Mouse (Mus musculus): ENCODE data around the gene D630036H23Rik. TPM values are rescaled to one million over a fixed set of nuclear protein-coding genes. Genes with fewer than 3 reads are reported as not detected.
A peak's percentile ranks its signal among the peaks of the same experiment; 100 is the strongest.

The D630036H23Rik gene
- polyA plus RNA-seq, 1 experiment: 0.32 TPM

- Histone ChIP-seq H3K27me3 (ENCODE audit: control insufficient read depth, insufficient read depth, low read length) (no peaks in the 10 kb centered on the region), H3K4me1 (ENCODE audit: control insufficient read depth, insufficient read depth, insufficient read length) (no peaks in the 10 kb centered on the region; the same call in 1 of the 2 replicates), H3K27ac (ENCODE audit: insufficient read depth, low read length) (no peak overlapping the region), H3K4me3 (ENCODE audit: extremely low read depth, insufficient read depth, insufficient read length) (no peak overlapping the region), H3K36me3 (ENCODE audit: control insufficient read depth, insufficient read depth, low read length) (no peaks in the 10 kb centered on the region)
- no peak for TF ChIP-seq POLR2A (IDR thresholded peaks at IDR 0.05; ENCODE audit: low read depth, low read length)
- TF ChIP-seq CTCF (IDR thresholded peaks at IDR 0.05; ENCODE audit: extremely low read depth, insufficient read depth, insufficient read length, insufficient replicate concordance): no peak
- 55% methylated on average over 3 of the region's 3 CpGs for WGBS
- peak in 1 of 2 experiments; percentile 36 for DNase-seq (ENCODE audit: low read depth in 1 of 2, low spot score in 2 of 2)
Measured at GRCm38 (mm10) chr12:36360064-36360463, 21.9 kb downstream of the D630036H23Rik start.

GRCm38 (mm10) chr12:36344131-36344530, 37.9 kb downstream of the D630036H23Rik start:
- no peaks in the 10 kb centered on the region for H3K27me3 ChIP-seq (ENCODE audit: control insufficient read depth, insufficient read depth, low read length)
- DNase-seq (ENCODE audit: low read depth in 1 of 2, low spot score in 2 of 2): no peak
- H3K4me3 ChIP-seq (ENCODE audit: extremely low read depth, insufficient read depth, insufficient read length): no peak overlapping the region
- 92% methylated on average over 4 of the region's 4 CpGs for WGBS
- H3K27ac ChIP-seq (ENCODE audit: insufficient read depth, low read length): no peak overlapping the region
- H3K36me3 ChIP-seq (ENCODE audit: control insufficient read depth, insufficient read depth, low read length): no peaks in the 10 kb centered on the region
- TF ChIP-seq POLR2A (IDR thresholded peaks at IDR 0.05; ENCODE audit: low read depth, low read length) (no peak), CTCF (IDR thresholded peaks at IDR 0.05; ENCODE audit: extremely low read depth, insufficient read depth, insufficient read length, insufficient replicate concordance) (no peak)
- H3K4me1 ChIP-seq (ENCODE audit: control insufficient read depth, insufficient read depth, insufficient read length): no peaks in the 10 kb centered on the region

- no peak for DNase-seq (ENCODE audit: low read depth in 1 of 2, low spot score in 2 of 2)
- TF ChIP-seq CTCF (IDR thresholded peaks at IDR 0.05; ENCODE audit: extremely low read depth, insufficient read depth, insufficient read length, insufficient replicate concordance): no peak
- no peak for TF ChIP-seq POLR2A (IDR thresholded peaks at IDR 0.05; ENCODE audit: low read depth, low read length)
- no peak overlapping the region for H3K4me3 ChIP-seq (ENCODE audit: extremely low read depth, insufficient read depth, insufficient read length)
- H3K27ac ChIP-seq (ENCODE audit: insufficient read depth, low read length): no peak overlapping the region
- WGBS: 79% methylated on average over 9 of the region's 9 CpGs
- no peaks in the 10 kb centered on the region for H3K27me3 ChIP-seq (ENCODE audit: control insufficient read depth, insufficient read depth, low read length)
- no peaks in the 10 kb centered on the region for H3K36me3 ChIP-seq (ENCODE audit: control insufficient read depth, insufficient read depth, low read length)
- H3K4me1 ChIP-seq (ENCODE audit: control insufficient read depth, insufficient read depth, insufficient read length): no peaks in the 10 kb centered on the region; the same call in 1 of the 2 replicates
Measured at GRCm38 (mm10) chr12:36333837-36334281, 48.1 kb downstream of the D630036H23Rik start.

- TF ChIP-seq CTCF (IDR thresholded peaks at IDR 0.05; ENCODE audit: extremely low read depth, insufficient read depth, insufficient read length, insufficient replicate concordance) (no peak), POLR2A (IDR thresholded peaks at IDR 0.05; ENCODE audit: low read depth, low read length) (no peak)
- WGBS: 90% methylated on average over 1 of the region's 1 CpGs
- DNase-seq (ENCODE audit: low read depth in 1 of 2, low spot score in 2 of 2): no peak
- Histone ChIP-seq H3K36me3 (ENCODE audit: control insufficient read depth, insufficient read depth, low read length) (no peaks in the 10 kb centered on the region), H3K4me1 (ENCODE audit: control insufficient read depth, insufficient read depth, insufficient read length) (peaks cover 2% of the 10 kb centered on the region; the same call in 1 of the 2 replicates), H3K27me3 (ENCODE audit: control insufficient read depth, insufficient read depth, low read length) (no peaks in the 10 kb centered on the region), H3K27ac (ENCODE audit: insufficient read depth, low read length) (no peak overlapping the region), H3K4me3 (ENCODE audit: extremely low read depth, insufficient read depth, insufficient read length) (no peak overlapping the region)
Measured at GRCm38 (mm10) chr12:36332676-36333075, 49.3 kb downstream of the D630036H23Rik start.

Other genes with a start within 250 kb of the D630036H23Rik start
- 3.6 and 4.2 TPM in 2 replicates for gene Ankmy2, start 225.1 kb downstream of the D630036H23Rik start, polyA plus RNA-seq (2012; rRNA removed)
- 8.2 and 12.1 TPM in 2 replicates for gene Bzw2, start 224.1 kb downstream of the D630036H23Rik start, polyA plus RNA-seq (2012; rRNA removed)
- gene Lrrc72, start 128.8 kb downstream of the D630036H23Rik start, polyA plus RNA-seq (2012; rRNA removed): not detected in 2 replicates
- gene Sostdc1, start 68.0 kb downstream of the D630036H23Rik start, polyA plus RNA-seq (2012; rRNA removed): 1.1 and 1.3 TPM in 2 replicates
- 0.54 and 0.60 TPM in 2 replicates for gene Ispd, start 731 bp downstream of the D630036H23Rik start, polyA plus RNA-seq (2012; rRNA removed)

Measured in spleen, adult 2 months (tissue).